Mouse (Mus musculus): Measurements from ENCODE around the gene Stk39. TPM values are rescaled to one million over a fixed set of nuclear protein-coding genes. Genes with fewer than 3 reads are reported as not detected.

The Stk39 gene
- polyA plus RNA-seq, 1 experiment from 2014 or later: 39.4 TPM

- Histone ChIP-seq H3K27ac (no peak overlapping the region), H3K36me3 (no peaks in the 10 kb centered on the region), H3K9ac (no peak overlapping the region), H3K9me3 (no peaks in the 10 kb centered on the region), H3K4me2 (no peak overlapping the region), H3K27me3 (no peaks in the 10 kb centered on the region), H3K4me1 (replicated peaks) (no peaks in the 10 kb centered on the region), H3K4me3 (no peak overlapping the region)
- no peak for ATAC-seq (ENCODE audit: low FRiP score)
- WGBS: 89% methylated on average over 4 of the region's 4 CpGs
Measured at GRCm38 (mm10) chr2:68452379-68452778, 19.7 kb downstream of the Stk39 start.

- Histone ChIP-seq H3K9ac (no peak overlapping the region), H3K27me3 (no peaks in the 10 kb centered on the region), H3K9me3 (no peaks in the 10 kb centered on the region), H3K36me3 (no peaks in the 10 kb centered on the region), H3K4me1 (replicated peaks) (no peaks in the 10 kb centered on the region), H3K4me3 (no peak overlapping the region), H3K4me2 (no peak overlapping the region), H3K27ac (no peak overlapping the region)
- no peak for ATAC-seq (ENCODE audit: low FRiP score)
- WGBS: 94% methylated on average over 10 of the region's 10 CpGs
Measured at GRCm38 (mm10) chr2:68448035-68448434, 24.0 kb downstream of the Stk39 start.

DNA sequence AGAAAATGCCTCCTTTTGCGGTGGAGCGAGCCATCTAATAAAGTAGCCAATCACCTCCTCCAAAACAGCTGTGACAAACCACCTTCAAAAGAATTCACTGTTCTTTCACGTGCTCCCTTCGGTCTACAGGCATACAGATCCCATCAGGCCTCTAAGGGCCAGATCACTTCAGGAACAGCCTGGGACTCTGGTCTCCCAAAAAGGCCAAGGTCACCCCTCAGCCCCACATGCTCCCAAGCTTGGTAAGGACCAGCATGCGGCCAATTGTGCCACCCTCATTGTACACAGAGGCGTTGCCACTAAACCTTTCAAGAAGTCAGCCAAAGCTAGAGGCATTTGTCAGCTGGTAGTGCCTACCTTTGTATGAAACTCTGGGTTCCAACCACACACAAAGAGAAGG is 28.9 kb downstream of the Stk39 start:
- WGBS: 80% methylated on average over 6 of the region's 6 CpGs

GRCm38 (mm10) chr2:68442113-68442717 is 29.9 kb downstream of the Stk39 start:
- Histone ChIP-seq H3K4me3 (no peak overlapping the region), H3K27ac (peak overlapping the region; percentile 19; the same call in 1 of the 2 replicates), H3K9ac (no peak overlapping the region), H3K4me1 (replicated peaks) (peaks cover 13% of the 10 kb centered on the region), H3K36me3 (no peaks in the 10 kb centered on the region), H3K4me2 (no peak overlapping the region), H3K27me3 (no peaks in the 10 kb centered on the region), H3K9me3 (no peaks in the 10 kb centered on the region)
- no peak for ATAC-seq (ENCODE audit: low FRiP score)
- 58% methylated on average over 5 of the region's 5 CpGs for WGBS

More for the DNA sequence above, 28.9 kb downstream of the Stk39 start:
- Histone ChIP-seq H3K27me3 (no peaks in the 10 kb centered on the region), H3K4me1 (replicated peaks) (peaks cover 9% of the 10 kb centered on the region), H3K9ac (no peak overlapping the region), H3K36me3 (no peaks in the 10 kb centered on the region), H3K4me2 (no peak overlapping the region), H3K9me3 (no peaks in the 10 kb centered on the region), H3K27ac (no peak overlapping the region), H3K4me3 (no peak overlapping the region)
- ATAC-seq (ENCODE audit: low FRiP score): no peak

GRCm38 (mm10) chr2:68439614-68440013 is 32.5 kb downstream of the Stk39 start:
- Histone ChIP-seq H3K27me3 (no peaks in the 10 kb centered on the region), H3K4me2 (no peak overlapping the region), H3K4me3 (no peak overlapping the region), H3K4me1 (replicated peaks) (peaks cover 32% of the 10 kb centered on the region), H3K9me3 (no peaks in the 10 kb centered on the region), H3K27ac (no peak overlapping the region), H3K36me3 (no peaks in the 10 kb centered on the region), H3K9ac (no peak overlapping the region)
- 96% methylated on average over 9 of the region's 9 CpGs for WGBS
- no peak for ATAC-seq (ENCODE audit: low FRiP score)

- no peak for ATAC-seq (ENCODE audit: low FRiP score)
Measured at GRCm38 (mm10) chr2:68437920-68438319, 34.1 kb downstream of the Stk39 start.

GRCm38 (mm10) chr2:68437216-68437615 is 34.9 kb downstream of the Stk39 start:
- 82% methylated on average over 7 of the region's 7 CpGs for WGBS

More at GRCm38 (mm10) chr2:68437920-68438319, 34.1 kb downstream of the Stk39 start:
- Histone ChIP-seq H3K4me1 (replicated peaks) (peaks cover 44% of the 10 kb centered on the region), H3K27me3 (no peaks in the 10 kb centered on the region), H3K4me3 (no peak overlapping the region), H3K9ac (no peak overlapping the region), H3K9me3 (no peaks in the 10 kb centered on the region), H3K36me3 (no peaks in the 10 kb centered on the region), H3K4me2 (no peak overlapping the region), H3K27ac (no peak overlapping the region)
- WGBS: 78% methylated on average over 5 of the region's 5 CpGs

DNA sequence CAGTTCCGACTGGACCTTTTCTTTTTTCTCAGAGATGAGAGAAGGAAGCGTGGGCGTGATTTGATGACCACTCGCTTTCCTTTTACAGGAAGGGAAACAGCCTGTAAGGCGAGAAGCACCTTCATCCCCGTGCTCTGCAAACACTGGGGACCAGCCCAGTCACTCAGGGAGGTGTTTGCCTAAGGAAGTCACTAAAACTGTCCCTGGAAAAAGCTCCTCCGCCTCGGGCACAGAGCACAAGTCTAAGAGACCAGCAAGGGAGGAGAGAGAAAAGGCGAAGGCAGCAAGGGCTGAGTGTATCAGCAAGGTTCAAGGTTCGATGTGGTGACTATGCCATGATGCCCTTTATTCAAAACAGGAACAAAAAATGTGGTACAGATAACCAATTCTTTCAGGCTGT is 35.8 kb downstream of the Stk39 start:
- H3K4me1 ChIP-seq (replicated peaks): peaks cover 34% of the 10 kb centered on the region
- no peak overlapping the region for H3K4me3 ChIP-seq
- no peak for ATAC-seq (ENCODE audit: low FRiP score)
- H3K9ac ChIP-seq: 0 out of 2 replicates have a peak overlapping the region, but pooled peaks have one; percentile 26
- H3K36me3 ChIP-seq: no peaks in the 10 kb centered on the region
- H3K27me3 ChIP-seq: no peaks in the 10 kb centered on the region
- H3K4me2 ChIP-seq: no peak overlapping the region
- 57% methylated on average over 10 of the region's 10 CpGs for WGBS
- H3K9me3 ChIP-seq: no peaks in the 10 kb centered on the region
- no peak overlapping the region for H3K27ac ChIP-seq

More at GRCm38 (mm10) chr2:68437216-68437615, 34.9 kb downstream of the Stk39 start:
- Histone ChIP-seq H3K27me3 (no peaks in the 10 kb centered on the region), H3K4me1 (replicated peaks) (peaks cover 39% of the 10 kb centered on the region), H3K9me3 (no peaks in the 10 kb centered on the region), H3K4me2 (no peak overlapping the region), H3K4me3 (no peak overlapping the region), H3K27ac (no peak overlapping the region), H3K9ac (no peak overlapping the region), H3K36me3 (no peaks in the 10 kb centered on the region)
- no peak for ATAC-seq (ENCODE audit: low FRiP score)

- 34% methylated on average over 15 of the region's 15 CpGs for WGBS
- Histone ChIP-seq H3K27ac (no peak overlapping the region), H3K4me2 (0 out of 2 replicates have a peak overlapping the region, but pooled peaks have one; percentile 8), H3K9me3 (no peaks in the 10 kb centered on the region), H3K4me3 (no peak overlapping the region), H3K27me3 (no peaks in the 10 kb centered on the region), H3K9ac (no peak overlapping the region), H3K4me1 (replicated peaks) (peaks cover 34% of the 10 kb centered on the region), H3K36me3 (no peaks in the 10 kb centered on the region)
- ATAC-seq (ENCODE audit: low FRiP score): 0 out of 2 replicates have a peak, but pooled peaks have one; percentile 26
Measured at GRCm38 (mm10) chr2:68435494-68436255, 36.4 kb downstream of the Stk39 start.

DNA sequence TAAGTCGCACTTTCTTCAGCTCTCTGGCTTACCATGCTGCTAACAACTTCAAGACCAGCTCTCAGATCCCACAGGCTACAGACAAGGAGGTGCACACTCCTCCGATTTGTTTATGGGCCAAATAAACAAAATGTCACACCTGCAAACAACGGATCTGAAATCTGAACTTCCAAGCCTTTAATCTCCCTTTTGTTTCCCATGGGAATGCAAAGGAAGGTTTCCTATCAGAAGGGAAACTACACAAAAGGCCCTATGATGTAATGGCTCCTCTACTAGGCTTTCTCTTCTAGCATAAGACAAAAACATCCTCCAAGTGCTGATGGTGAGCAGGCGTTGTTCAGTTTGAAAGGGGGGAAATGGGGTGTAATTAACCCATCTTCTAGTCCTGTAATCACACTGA is 37.1 kb downstream of the Stk39 start:
- 35% methylated on average over 4 of the region's 4 CpGs for WGBS
- Histone ChIP-seq H3K4me3 (no peak overlapping the region), H3K9me3 (no peaks in the 10 kb centered on the region), H3K27ac (no peak overlapping the region), H3K36me3 (no peaks in the 10 kb centered on the region), H3K4me2 (no peak overlapping the region), H3K27me3 (no peaks in the 10 kb centered on the region), H3K9ac (no peak overlapping the region), H3K4me1 (replicated peaks) (peaks cover 34% of the 10 kb centered on the region)
- no peak for ATAC-seq (ENCODE audit: low FRiP score)

DNA sequence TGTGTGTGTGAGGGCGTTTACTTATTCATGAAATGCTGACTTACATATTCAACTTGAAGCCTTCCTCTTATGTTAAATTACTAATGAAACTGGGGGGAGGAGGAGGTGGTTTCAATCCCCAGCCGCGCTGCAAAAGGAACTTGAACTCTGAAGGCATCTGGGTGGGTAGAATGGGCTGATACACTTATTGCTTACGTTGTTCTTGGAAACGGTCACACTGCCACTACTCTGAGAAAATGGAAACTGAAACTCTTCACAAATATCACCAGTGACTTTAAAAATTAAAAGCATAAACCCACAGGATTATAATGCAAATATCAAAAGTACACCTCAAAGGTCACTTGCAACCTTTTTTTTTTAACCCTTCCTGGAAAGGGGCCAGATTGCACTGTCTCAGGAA is 37.5 kb downstream of the Stk39 start:
- peaks cover 34% of the 10 kb centered on the region for H3K4me1 ChIP-seq (replicated peaks)
- H3K36me3 ChIP-seq: no peaks in the 10 kb centered on the region
- H3K9me3 ChIP-seq: no peaks in the 10 kb centered on the region
- H3K4me3 ChIP-seq: no peak overlapping the region
- no peak for ATAC-seq (ENCODE audit: low FRiP score)
- no peak overlapping the region for H3K9ac ChIP-seq
- no peak overlapping the region for H3K27ac ChIP-seq
- no peak overlapping the region for H3K4me2 ChIP-seq
- no peaks in the 10 kb centered on the region for H3K27me3 ChIP-seq
- WGBS: 47% methylated on average over 5 of the region's 5 CpGs

DNA sequence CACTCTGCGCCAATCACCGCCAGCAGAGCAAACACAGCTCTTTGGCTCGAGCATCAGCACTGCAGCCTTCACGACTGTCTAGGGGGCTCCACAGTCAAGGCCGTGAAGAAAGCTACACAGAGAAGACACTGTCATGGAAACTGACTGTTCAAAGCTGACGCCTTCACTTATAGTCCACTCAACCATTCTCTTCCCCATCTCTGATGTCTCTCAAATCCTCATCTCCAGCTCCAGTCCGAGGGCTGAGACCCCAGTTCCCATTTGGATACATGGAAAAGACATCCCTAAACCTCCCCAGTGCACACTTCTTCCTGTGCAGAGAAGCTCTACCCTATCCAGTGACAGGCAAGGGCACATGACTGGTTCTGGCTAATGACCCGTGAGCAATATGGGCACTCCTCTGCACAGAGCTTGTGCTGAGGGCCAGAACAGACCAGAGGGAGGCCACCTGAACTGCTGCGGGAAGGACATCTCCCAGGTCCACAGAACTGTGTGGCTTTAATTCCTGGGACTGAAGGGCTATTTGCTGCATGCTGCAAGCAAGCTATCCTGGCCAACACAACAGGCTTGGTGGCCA is 38.2 kb downstream of the Stk39 start:
- no peak overlapping the region for H3K9ac ChIP-seq
- no peaks in the 10 kb centered on the region for H3K36me3 ChIP-seq
- H3K4me2 ChIP-seq: no peak overlapping the region
- 0 out of 2 replicates have a peak overlapping the region, but pooled peaks have one; percentile 12 for H3K27ac ChIP-seq
- 80% methylated on average over 9 of the region's 9 CpGs for WGBS
- peaks cover 34% of the 10 kb centered on the region for H3K4me1 ChIP-seq (replicated peaks)
- no peaks in the 10 kb centered on the region for H3K9me3 ChIP-seq
- no peak overlapping the region for H3K4me3 ChIP-seq
- no peaks in the 10 kb centered on the region for H3K27me3 ChIP-seq
- 0 out of 2 replicates have a peak, but pooled peaks have one; percentile 52 for ATAC-seq (ENCODE audit: low FRiP score)

All from hindbrain, embryonic 13.5 days (tissue).